Mouse (Mus musculus) right cerebral cortex, postnatal 4 days (tissue): Measurements from ENCODE around the gene Acsl6.
"Not testable (repeated sequence)": the region's sequence is repeated elsewhere in the genome, so short reads cannot be mapped to it uniquely, and the experiment has no call there.

Experiments
- DNase-seq: peaks from one replicate; pipeline ENCODE4 v3.0.0-alpha.2; 2022

Gene Acsl6

DNA sequence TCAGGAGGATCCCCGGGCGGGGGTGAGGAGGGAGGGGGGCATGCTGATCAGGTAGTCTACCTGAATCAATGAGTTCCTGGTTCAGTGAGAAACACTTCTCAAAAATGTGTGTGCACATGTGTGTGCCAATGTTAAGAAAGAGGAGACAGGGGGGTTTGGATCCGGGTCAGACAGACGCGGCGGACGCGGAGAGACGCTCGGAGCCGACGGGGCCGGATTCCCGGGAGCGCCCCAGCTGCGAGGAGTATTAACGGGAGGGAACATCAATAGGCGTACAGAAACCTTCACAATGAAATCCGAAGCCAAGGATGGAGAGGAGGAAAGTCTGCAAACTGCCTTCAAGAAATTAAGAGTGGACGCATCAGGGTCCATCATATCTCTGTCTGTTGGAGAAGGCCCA, 97.2 kb downstream of the Acsl6 start:
- not testable (repeated sequence) for DNase-seq

DNA sequence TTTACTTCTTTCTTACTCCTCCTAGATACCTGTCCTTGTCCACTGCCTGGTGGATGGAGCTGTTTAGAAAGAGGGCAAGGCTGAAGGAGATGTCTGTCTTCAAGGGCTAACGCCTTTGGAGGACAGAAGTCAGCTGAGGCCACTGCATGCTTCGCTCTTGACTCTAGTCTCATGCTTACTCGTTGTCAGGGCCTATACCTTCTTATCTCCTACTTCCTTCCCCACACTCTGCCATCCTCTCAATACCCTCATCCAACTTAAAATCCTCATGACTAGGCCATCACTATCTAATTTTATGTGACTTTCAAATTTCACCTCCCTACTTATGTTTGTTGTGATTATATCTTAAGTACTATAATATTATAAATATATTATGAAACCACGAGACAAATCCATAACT, 101.3 kb downstream of the Acsl6 start:
- no peak for DNase-seq

DNA sequence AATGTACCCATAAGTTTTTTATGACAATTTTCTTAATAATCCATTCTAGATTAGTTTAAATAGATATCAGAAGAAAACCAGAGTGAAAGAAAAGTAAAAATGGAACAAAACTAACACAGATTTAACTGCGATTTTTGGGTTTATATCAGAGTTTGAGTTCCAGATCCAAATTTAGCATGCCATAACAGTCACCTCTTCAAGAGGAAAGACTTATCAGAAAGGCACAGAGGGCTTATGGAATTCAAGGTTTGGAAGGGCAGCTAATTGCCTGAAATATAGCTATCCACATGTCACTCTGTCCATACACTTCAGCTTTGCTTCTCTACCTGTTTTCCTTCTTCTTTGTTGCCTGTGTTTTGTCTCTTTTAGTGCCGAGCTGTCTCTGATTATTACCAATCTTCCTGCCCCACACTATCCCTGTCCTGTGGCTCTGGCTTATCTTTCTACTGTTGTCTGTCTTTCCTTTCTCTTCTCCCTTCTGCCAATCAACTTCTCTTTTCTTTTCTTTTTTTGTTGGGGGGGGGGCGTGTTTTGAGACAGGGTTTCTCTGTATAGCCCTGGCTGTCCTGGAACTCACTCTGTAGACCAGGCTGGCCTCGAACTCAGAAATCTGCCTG, 103.4 kb downstream of the Acsl6 start:
- no peak for DNase-seq

DNA sequence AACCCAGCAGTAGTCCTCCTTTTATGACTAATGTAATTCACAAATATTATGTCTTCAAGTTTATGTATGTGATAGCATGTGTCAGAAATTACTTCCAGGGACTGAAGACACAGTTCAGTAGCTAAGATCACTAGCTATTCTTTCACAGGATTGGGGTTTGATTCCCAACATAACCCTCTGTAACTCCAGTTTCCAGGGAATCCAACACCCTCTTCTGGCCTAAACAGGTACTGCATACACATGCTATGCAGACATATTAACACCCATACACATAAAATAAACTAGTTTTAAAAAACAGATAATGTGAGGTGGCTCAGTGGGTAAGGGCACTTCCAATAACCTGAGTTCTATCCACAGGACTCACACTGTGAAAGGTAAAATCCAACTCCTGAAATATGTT, 107.0 kb downstream of the Acsl6 start:
- no peak for DNase-seq

DNA sequence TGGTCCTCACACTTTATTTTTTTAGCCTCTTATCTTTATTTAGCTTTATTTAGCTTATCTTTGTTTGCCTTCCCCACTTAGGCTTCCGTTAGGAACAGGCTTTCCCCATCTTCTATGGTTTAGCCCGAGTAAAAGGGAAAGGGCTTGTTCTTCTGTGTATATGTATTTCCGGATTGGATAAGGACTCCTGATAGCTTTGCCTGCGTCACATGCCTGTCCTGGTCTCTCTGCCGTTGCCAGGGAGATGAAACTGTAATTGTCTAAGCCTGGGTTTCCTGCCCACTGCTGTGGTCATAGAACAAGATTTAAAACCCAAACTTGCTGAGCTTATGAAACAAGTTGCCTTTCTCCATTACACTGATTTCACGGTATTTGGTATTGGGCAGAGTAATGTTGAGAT, 109.4 kb downstream of the Acsl6 start:
- DNase-seq = peak; percentile 4
